Mouse (Mus musculus) limb, embryonic 13.5 days (tissue): Measurements from ENCODE around the gene Avp. TPM values are rescaled to one million over a fixed set of nuclear protein-coding genes. Genes with fewer than 3 reads are reported as not detected.

Experiments used
- ATAC-seq: fragments of 200-750 bp; cut with Nextera tagmentation; 2 replicates; pipeline ENCODE4 v1.8.0; 2017; ENCODE audit warnings: low read depth, moderate number of reproducible peaks, moderate TSS enrichment; ENCODE audit not compliant: low FRiP score
- H3K27ac ChIP-seq: fragments of 300-500 bp; sonication (generic); 2 replicates; pipeline ENCODE4 v1.5.1; 2015; ENCODE audit warnings: inconsistent platforms, mild to moderate bottlenecking, moderate library complexity
- H3K27me3 ChIP-seq: fragments of 300-500 bp; sonication (generic); 2 replicates; pipeline ENCODE4 v1.6.1; 2015; ENCODE audit warnings: mild to moderate bottlenecking, inconsistent platforms
- H3K36me3 ChIP-seq: fragments of 300-500 bp; sonication (generic); 2 replicates; pipeline ENCODE4 v1.6.1; 2015; ENCODE audit warnings: inconsistent platforms, mild to moderate bottlenecking, moderate library complexity
- H3K4me1 ChIP-seq: fragments of 300-500 bp; sonication (generic); 2 replicates; pipeline ENCODE4 v1.6.1; 2015; ENCODE audit warnings: inconsistent platforms
- H3K4me2 ChIP-seq: fragments of 300-500 bp; sonication (generic); replicated peaks from 2 replicates; pipeline ENCODE4 v1.6.1; 2015; ENCODE audit warnings: inconsistent platforms, mild to moderate bottlenecking, moderate library complexity
- H3K4me3 ChIP-seq: fragments of 300-500 bp; sonication (generic); 2 replicates; pipeline ENCODE4 v1.5.1; 2015; ENCODE audit warnings: moderate library complexity, mild to moderate bottlenecking, inconsistent platforms
- H3K9ac ChIP-seq: fragments of 300-500 bp; sonication (generic); 2 replicates; pipeline ENCODE4 v1.6.1; 2015; ENCODE audit warnings: mild to moderate bottlenecking, inconsistent platforms
- H3K9me3 ChIP-seq: fragments of 300-500 bp; sonication (generic); 2 replicates; pipeline ENCODE4 v1.6.1; 2016; ENCODE audit warnings: inconsistent platforms
- WGBS: fragments of 180-500 bp; shearing (Covaris S2); methylation state at CpG from one replicate; pipeline ENCODE4 v1.1.7; 2015; 5-methylcytosine and 5-hydroxymethylcytosine counted together
- microRNA-seq: library from miRNA; unstranded; fragments of <30 nt; microRNA quantifications from one replicate; pipeline ENCODE4, GENCODE M21; 2016
- polyA plus RNA-seq: library from polyadenylated mRNA; unstranded; fragments of >200 nt; fragmentation: Nextera tagmentation; extraction: Ambion mirVana; gene quantifications from 2 replicates; pipeline ENCODE4 v1.2.1, GENCODE M21; 2015

Gene Avp
- polyA plus RNA-seq, 1 experiment from 2014 or later = not detected

DNA sequence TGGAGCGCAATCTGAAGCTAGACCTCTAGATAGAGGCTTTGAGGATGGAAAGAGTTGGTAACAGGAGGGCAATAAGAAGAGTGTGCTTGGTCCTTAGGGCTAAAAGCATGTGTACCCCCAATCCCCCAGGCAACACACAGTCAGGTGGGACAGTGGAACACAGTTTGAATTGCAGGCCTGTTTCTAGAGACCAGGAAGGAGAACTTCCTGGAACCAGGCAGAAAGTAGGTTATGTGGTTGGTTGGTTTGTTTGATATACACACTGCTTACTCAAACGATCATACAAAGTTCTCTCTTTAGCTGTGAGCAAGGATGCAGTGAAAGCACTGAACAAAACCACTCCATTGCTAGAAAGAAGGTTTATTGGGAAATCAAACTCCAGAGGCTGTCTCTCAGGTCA lies 50.2 kb downstream of the Avp start:
- H3K27ac ChIP-seq = no peak overlapping the region
- no peaks in the 10 kb centered on the region for H3K4me1 ChIP-seq
- WGBS = 81% methylated on average over 2 of the region's 2 CpGs
- no peak overlapping the region for H3K9ac ChIP-seq
- no peaks in the 10 kb centered on the region for H3K27me3 ChIP-seq
- peaks cover 80% of the 10 kb centered on the region for H3K36me3 ChIP-seq
- ATAC-seq = no peak
- no peaks in the 10 kb centered on the region for H3K9me3 ChIP-seq
- no peak overlapping the region for H3K4me3 ChIP-seq
- no peak overlapping the region for H3K4me2 ChIP-seq

Small RNA genes lying within 50 kb of the gene (microRNA-seq; reads per million reads assigned to microRNA genes)
- gene Gm23876 = not detected

Other genes starting within 250 kb of the Avp start
- 137 and 145 TPM in 2 replicates for gene Cpxm1, start 185.0 kb downstream of the Avp start, polyA plus RNA-seq
- 0.08 and 0.11 TPM in 2 replicates for gene Gm28372, start 177.3 kb downstream of the Avp start, polyA plus RNA-seq
- not detected in 2 replicates for gene 1700020A23Rik, start 177.3 kb downstream of the Avp start, polyA plus RNA-seq
- gene Tmem239, start 176.1 kb downstream of the Avp start, polyA plus RNA-seq = not detected in 2 replicates
- gene Vps16, start 158.2 kb downstream of the Avp start, polyA plus RNA-seq = 113 and 122 TPM in 2 replicates
- 16.1 and 16.4 TPM in 2 replicates for gene Pced1a, start 157.9 kb downstream of the Avp start, polyA plus RNA-seq
- gene Ptpra, start 132.3 kb downstream of the Avp start, polyA plus RNA-seq = 104 and 105 TPM in 2 replicates
- gene Mrps26, start 18.8 kb downstream of the Avp start, polyA plus RNA-seq = 80.3 and 85.4 TPM in 2 replicates
- gene Oxt, start 6.4 kb downstream of the Avp start, polyA plus RNA-seq = not detected in 2 replicates
- gene Fastkd5, start 47.5 kb upstream of the Avp start, polyA plus RNA-seq = 14.5 and 16.0 TPM in 2 replicates
- 15.0 and 16.2 TPM in 2 replicates for gene Ubox5, start 47.5 kb upstream of the Avp start, polyA plus RNA-seq
- 3.9 and 4.7 TPM in 2 replicates for gene Lzts3, start 60.2 kb upstream of the Avp start, polyA plus RNA-seq
- gene Ddrgk1, start 82.1 kb upstream of the Avp start, polyA plus RNA-seq = 58.5 and 64.3 TPM in 2 replicates
- gene Itpa, start 85.1 kb upstream of the Avp start, polyA plus RNA-seq = 126 and 131 TPM in 2 replicates
- 1.4 and 1.7 TPM in 2 replicates for gene Slc4a11, start 115.0 kb upstream of the Avp start, polyA plus RNA-seq